Mouse (Mus musculus): ENCODE data around the gene Pex12. TPM values are rescaled to one million over a fixed set of nuclear protein-coding genes. Genes with fewer than 3 reads are reported as not detected.
"Not testable (repeated sequence)": the region's sequence is repeated elsewhere in the genome, so short reads cannot be mapped to it uniquely, and the experiment has no call there.

The Pex12 gene
- polyA plus RNA-seq (2015; fragmentation: Nextera tagmentation; extraction: Ambion mirVana) = 15.3 and 16.2 TPM in 2 replicates

- Histone ChIP-seq H3K4me2 (ENCODE audit: low read depth, low read length) (peak within 1 kb of the TSS; percentile 75), H3K4me1 (ENCODE audit: control insufficient read depth, insufficient read depth, low read length) (peaks cover 15% of the 10 kb centered on the region), H3K27me3 (replicated peaks; ENCODE audit: control insufficient read depth, insufficient read depth, low read length) (no peaks in the 10 kb centered on the region), H3K36me3 (ENCODE audit: control insufficient read depth, insufficient read depth, low read length) (no peaks in the 10 kb centered on the region), H3K9me3 (ENCODE audit: control insufficient read depth, low read length) (no peaks in the 10 kb centered on the region), H3K27ac (ENCODE audit: low read length) (peak within 1 kb of the TSS; percentile 99), H3K9ac (ENCODE audit: low read depth, low read length) (peak within 1 kb of the TSS; percentile 98), H3K4me3 (ENCODE audit: low read length) (peak within 1 kb of the TSS; percentile 95)
- ATAC-seq = peak; percentile 71
- WGBS = under 1% methylated on average over 51 of the region's 51 CpGs
These were observed at the start of gene Pex12 for GRCm38 (mm10) chr11:83302526-83303251. TSS of gene Pex12 (minus strand) at chr11:83302586.

DNA sequence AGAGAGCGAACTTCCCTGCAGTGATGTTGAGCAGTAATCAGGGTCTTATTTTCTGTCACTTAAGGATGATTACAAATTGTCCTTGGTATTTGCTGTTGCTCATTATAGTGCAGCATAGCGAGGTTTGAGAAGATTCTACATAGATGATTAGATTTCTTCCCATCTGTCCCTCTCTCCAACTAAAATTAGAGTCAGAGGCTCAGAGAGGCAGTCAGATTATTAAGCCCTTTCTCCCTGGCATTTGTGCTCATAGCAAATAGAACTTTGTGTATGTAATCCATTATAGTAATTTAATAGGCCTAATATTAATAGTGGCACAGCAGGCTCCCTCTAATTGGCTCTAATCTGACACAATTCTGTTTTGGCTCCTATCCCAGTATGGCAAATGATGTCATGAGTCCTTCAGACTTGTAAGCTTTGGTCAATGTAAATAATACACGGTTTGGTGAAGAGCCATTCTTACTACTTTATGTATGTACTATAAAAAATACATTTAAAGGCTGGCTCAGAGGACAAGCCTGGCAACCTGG is 39.4 kb upstream of the Pex12 start:
- Histone ChIP-seq H3K4me1 (ENCODE audit: control insufficient read depth, insufficient read depth, low read length) (no peaks in the 10 kb centered on the region), H3K4me3 (ENCODE audit: low read length) (no peak overlapping the region), H3K36me3 (ENCODE audit: control insufficient read depth, insufficient read depth, low read length) (peaks cover 11% of the 10 kb centered on the region), H3K27ac (ENCODE audit: low read length) (no peak overlapping the region), H3K4me2 (ENCODE audit: low read depth, low read length) (no peak overlapping the region), H3K27me3 (replicated peaks; ENCODE audit: control insufficient read depth, insufficient read depth, low read length) (no peaks in the 10 kb centered on the region), H3K9me3 (ENCODE audit: control insufficient read depth, low read length) (no peaks in the 10 kb centered on the region), H3K9ac (ENCODE audit: low read depth, low read length) (no peak overlapping the region)
- no peak for ATAC-seq
- 78% methylated on average over 3 of the region's 3 CpGs for WGBS

GRCm38 (mm10) chr11:83339705-83340104 is 37.3 kb upstream of the Pex12 start:
- no peaks in the 10 kb centered on the region for H3K27me3 ChIP-seq (replicated peaks; ENCODE audit: control insufficient read depth, insufficient read depth, low read length)
- H3K4me1 ChIP-seq (ENCODE audit: control insufficient read depth, insufficient read depth, low read length) = no peaks in the 10 kb centered on the region
- WGBS = 71% methylated on average over 2 of the region's 2 CpGs
- no peaks in the 10 kb centered on the region for H3K9me3 ChIP-seq (ENCODE audit: control insufficient read depth, low read length)
- no peak for ATAC-seq
- no peak overlapping the region for H3K4me2 ChIP-seq (ENCODE audit: low read depth, low read length)
- no peak overlapping the region for H3K4me3 ChIP-seq (ENCODE audit: low read length)
- peaks cover 11% of the 10 kb centered on the region for H3K36me3 ChIP-seq (ENCODE audit: control insufficient read depth, insufficient read depth, low read length)
- H3K27ac ChIP-seq (ENCODE audit: low read length) = no peak overlapping the region
- H3K9ac ChIP-seq (ENCODE audit: low read depth, low read length) = no peak overlapping the region

DNA sequence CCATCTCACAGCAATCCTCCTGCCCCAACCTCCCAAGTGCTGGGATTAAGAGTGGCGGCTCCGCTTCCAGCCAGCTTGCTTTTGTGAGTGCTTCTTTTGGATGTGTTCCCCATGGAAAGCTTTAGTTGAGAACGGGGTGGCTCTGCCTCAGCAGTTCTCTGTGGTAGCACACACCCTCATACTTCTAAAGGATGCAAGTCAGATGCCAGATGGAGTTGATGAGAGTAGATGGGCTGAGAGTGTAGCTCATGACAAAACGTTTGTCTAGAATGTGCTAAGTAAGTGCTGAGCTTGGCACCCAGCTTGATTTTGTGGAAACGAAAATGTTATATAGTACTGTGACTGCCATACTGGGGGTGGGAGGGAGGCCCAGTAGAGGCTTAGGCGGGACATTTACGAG is 33.4 kb upstream of the Pex12 start:
- no peaks in the 10 kb centered on the region for H3K9me3 ChIP-seq (ENCODE audit: control insufficient read depth, low read length)
- no peak for ATAC-seq
- no peak overlapping the region for H3K4me3 ChIP-seq (ENCODE audit: low read length)
- H3K36me3 ChIP-seq (ENCODE audit: control insufficient read depth, insufficient read depth, low read length) = peaks cover 8% of the 10 kb centered on the region; the same call in 1 of the 2 replicates
- H3K27ac ChIP-seq (ENCODE audit: low read length) = no peak overlapping the region
- WGBS = 88% methylated on average over 7 of the region's 7 CpGs
- no peaks in the 10 kb centered on the region for H3K27me3 ChIP-seq (replicated peaks; ENCODE audit: control insufficient read depth, insufficient read depth, low read length)
- H3K9ac ChIP-seq (ENCODE audit: low read depth, low read length) = no peak overlapping the region
- no peak overlapping the region for H3K4me2 ChIP-seq (ENCODE audit: low read depth, low read length)
- no peaks in the 10 kb centered on the region for H3K4me1 ChIP-seq (ENCODE audit: control insufficient read depth, insufficient read depth, low read length)

DNA sequence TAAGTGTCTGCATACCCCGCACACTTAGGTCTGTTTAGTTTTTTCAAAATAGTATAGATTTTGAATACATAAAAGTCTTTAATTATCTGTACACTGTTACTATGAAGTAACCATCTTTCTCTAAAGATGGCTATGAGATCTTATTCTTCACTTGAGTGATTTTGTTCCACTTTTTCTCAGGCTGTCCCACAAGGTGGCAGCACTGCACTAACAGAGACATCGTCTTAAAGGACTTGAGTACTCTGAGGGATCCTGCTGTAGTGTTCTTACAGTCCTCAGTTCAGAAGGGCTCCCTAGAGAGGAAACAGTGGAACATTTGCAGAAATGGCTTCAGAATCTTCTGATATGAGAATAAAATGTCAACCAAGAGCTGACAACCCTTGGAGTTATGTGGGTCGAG is 25.0 kb upstream of the Pex12 start:
- H3K9ac ChIP-seq (ENCODE audit: low read depth, low read length) = no peak overlapping the region
- ATAC-seq = no peak
- no peak overlapping the region for H3K4me3 ChIP-seq (ENCODE audit: low read length)
- H3K4me2 ChIP-seq (ENCODE audit: low read depth, low read length) = no peak overlapping the region
- 59% methylated on average over 3 of the region's 3 CpGs for WGBS
- no peak overlapping the region for H3K27ac ChIP-seq (ENCODE audit: low read length)
- 0 out of 2 replicates have a peak, but pooled peaks cover 4% of the 10 kb centered on the region for H3K36me3 ChIP-seq (ENCODE audit: control insufficient read depth, insufficient read depth, low read length)
- H3K4me1 ChIP-seq (ENCODE audit: control insufficient read depth, insufficient read depth, low read length) = no peaks in the 10 kb centered on the region
- H3K9me3 ChIP-seq (ENCODE audit: control insufficient read depth, low read length) = no peaks in the 10 kb centered on the region
- no peaks in the 10 kb centered on the region for H3K27me3 ChIP-seq (replicated peaks; ENCODE audit: control insufficient read depth, insufficient read depth, low read length)

DNA sequence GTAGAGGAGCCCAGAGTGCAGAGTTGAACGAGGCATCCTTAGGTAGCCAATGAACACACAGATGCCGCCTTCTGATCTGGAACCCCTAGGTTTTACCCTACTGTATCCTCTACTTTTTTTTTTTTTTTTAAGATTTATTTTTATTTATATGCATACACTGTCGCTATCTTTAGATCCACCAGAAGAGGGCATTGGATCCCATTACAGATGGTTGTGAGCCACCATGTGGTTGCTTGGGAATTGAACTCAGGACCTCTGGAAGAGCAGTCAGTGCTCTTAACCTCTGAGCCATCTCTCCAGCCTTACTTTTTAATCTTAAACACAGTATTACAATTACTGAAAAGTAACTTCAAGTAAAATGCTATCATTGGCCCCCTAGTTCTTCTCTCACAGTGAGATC is 24.3 kb upstream of the Pex12 start:
- 88% methylated on average over 3 of the region's 3 CpGs for WGBS
- not testable (repeated sequence) for H3K27ac ChIP-seq (ENCODE audit: low read length); H3K4me2 ChIP-seq (ENCODE audit: low read depth, low read length); H3K9me3 ChIP-seq (ENCODE audit: control insufficient read depth, low read length); H3K9ac ChIP-seq (ENCODE audit: low read depth, low read length); H3K27me3 ChIP-seq (replicated peaks; ENCODE audit: control insufficient read depth, insufficient read depth, low read length); H3K4me3 ChIP-seq (ENCODE audit: low read length); ATAC-seq; H3K4me1 ChIP-seq (ENCODE audit: control insufficient read depth, insufficient read depth, low read length)
- peaks cover 11% of the 10 kb centered on the region; the same call in 1 of the 2 replicates for H3K36me3 ChIP-seq (ENCODE audit: control insufficient read depth, insufficient read depth, low read length)

- H3K27me3 ChIP-seq (replicated peaks; ENCODE audit: control insufficient read depth, insufficient read depth, low read length) = no peaks in the 10 kb centered on the region
- H3K27ac ChIP-seq (ENCODE audit: low read length) = no peak overlapping the region
- H3K4me3 ChIP-seq (ENCODE audit: low read length) = no peak overlapping the region
- 80% methylated on average over 4 of the region's 4 CpGs for WGBS
- no peaks in the 10 kb centered on the region for H3K4me1 ChIP-seq (ENCODE audit: control insufficient read depth, insufficient read depth, low read length)
- H3K36me3 ChIP-seq (ENCODE audit: control insufficient read depth, insufficient read depth, low read length) = peaks cover 7% of the 10 kb centered on the region; the same call in 1 of the 2 replicates
- ATAC-seq = no peak
- H3K9ac ChIP-seq (ENCODE audit: low read depth, low read length) = no peak overlapping the region
- no peaks in the 10 kb centered on the region for H3K9me3 ChIP-seq (ENCODE audit: control insufficient read depth, low read length)
- no peak overlapping the region for H3K4me2 ChIP-seq (ENCODE audit: low read depth, low read length)
These were observed 16.7 kb upstream of the Pex12 start for GRCm38 (mm10) chr11:83319048-83319447.

GRCm38 (mm10) chr11:83312471-83312870 is 10.1 kb upstream of the Pex12 start:
- Histone ChIP-seq H3K4me3 (ENCODE audit: low read length) (no peak overlapping the region), H3K4me1 (ENCODE audit: control insufficient read depth, insufficient read depth, low read length) (no peaks in the 10 kb centered on the region), H3K27ac (ENCODE audit: low read length) (no peak overlapping the region), H3K36me3 (ENCODE audit: control insufficient read depth, insufficient read depth, low read length) (no peaks in the 10 kb centered on the region), H3K4me2 (ENCODE audit: low read depth, low read length) (no peak overlapping the region), H3K27me3 (replicated peaks; ENCODE audit: control insufficient read depth, insufficient read depth, low read length) (no peaks in the 10 kb centered on the region), H3K9me3 (ENCODE audit: control insufficient read depth, low read length) (no peaks in the 10 kb centered on the region), H3K9ac (ENCODE audit: low read depth, low read length) (no peak overlapping the region)
- WGBS = 77% methylated on average over 5 of the region's 5 CpGs
- no peak for ATAC-seq

DNA sequence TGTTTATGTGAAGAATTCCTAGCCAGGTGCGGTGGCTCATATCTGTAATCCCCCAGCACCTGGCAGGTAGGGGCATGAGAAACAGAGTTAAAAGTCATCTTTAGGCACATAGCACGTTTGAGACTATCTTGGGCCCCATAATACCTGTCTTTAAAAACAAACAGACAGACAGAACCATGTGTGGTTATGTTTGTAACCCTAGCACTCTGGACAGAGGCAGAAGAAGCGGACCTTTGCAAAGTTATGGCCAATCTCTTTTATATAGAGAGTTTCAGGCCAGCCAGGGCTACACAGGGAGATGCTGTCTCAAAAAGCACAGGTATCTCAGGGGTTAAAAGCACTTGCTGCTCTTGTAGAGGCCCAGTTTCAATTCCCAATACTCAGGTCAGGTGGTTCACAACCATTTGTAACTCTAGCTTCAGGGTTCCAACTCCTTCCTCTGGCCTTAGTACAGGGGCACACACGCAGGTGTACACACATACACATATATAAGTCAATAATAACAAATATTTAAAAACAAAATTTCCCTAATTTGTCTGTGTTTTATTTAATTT is 4.4 kb upstream of the Pex12 start:
- Histone ChIP-seq H3K4me2 (ENCODE audit: low read depth, low read length) (no peak overlapping the region), H3K4me1 (ENCODE audit: control insufficient read depth, insufficient read depth, low read length) (peaks cover 15% of the 10 kb centered on the region), H3K4me3 (ENCODE audit: low read length) (no peak overlapping the region), H3K9me3 (ENCODE audit: control insufficient read depth, low read length) (no peaks in the 10 kb centered on the region), H3K9ac (ENCODE audit: low read depth, low read length) (no peak overlapping the region), H3K36me3 (ENCODE audit: control insufficient read depth, insufficient read depth, low read length) (no peaks in the 10 kb centered on the region), H3K27ac (ENCODE audit: low read length) (no peak overlapping the region), H3K27me3 (replicated peaks; ENCODE audit: control insufficient read depth, insufficient read depth, low read length) (no peaks in the 10 kb centered on the region)
- ATAC-seq = no peak
- WGBS = 72% methylated on average over 4 of the region's 4 CpGs
